In the genomic region with DNA sequence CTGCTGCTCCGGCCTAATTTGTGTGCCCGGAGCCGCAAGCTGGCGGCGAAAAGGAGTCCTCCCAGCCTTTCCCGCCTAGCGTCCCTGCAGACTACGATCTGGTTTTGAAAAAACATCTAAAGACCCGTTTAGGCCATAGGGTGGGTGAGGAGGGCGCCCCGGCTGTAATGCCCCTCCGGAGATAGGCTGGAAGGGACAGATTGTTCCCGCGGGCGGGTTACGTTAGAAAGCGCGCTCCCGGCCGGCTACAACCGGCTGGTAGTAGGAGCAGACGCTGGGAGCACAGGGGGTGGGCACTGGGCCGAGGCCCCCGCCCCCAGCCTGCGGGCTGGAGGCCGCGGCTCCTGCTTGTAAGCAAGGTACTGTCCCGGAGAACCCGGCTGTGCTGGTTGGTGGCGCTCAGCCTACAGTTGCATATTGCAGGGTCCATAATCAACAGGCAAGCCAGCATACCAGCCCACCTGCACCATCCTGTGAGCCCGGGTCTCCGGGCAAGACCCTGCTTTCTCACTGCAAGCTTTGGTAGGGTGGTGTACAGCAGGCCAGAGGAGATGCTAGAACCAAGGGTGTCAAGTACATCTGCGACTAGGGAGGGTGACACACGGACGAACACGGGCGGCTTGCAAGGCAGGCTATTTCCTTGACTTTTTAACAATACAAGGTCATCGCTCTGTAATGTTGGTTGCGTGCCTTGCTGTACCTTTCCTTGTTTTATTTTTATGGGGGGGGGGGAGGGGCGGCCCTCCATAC, we compare ENCODE assay signal across 8 mouse cellular contexts. TPM values are rescaled to one million over a fixed set of nuclear protein-coding genes. Genes with fewer than 3 reads are reported as not detected.
DNase-seq lines count a peak whose midpoint lies in the region; ATAC-seq lines count a peak whose summit lies in the region.

A gene (minus strand): TSS at position 197 of the 750 bp plus-strand sequence.

- peaks cover 13% of the 10 kb centered on the region for H3K4me1 ChIP-seq in intestine, embryonic 15.5 days (replicated peaks)

- intact Hi-C loops in left cerebral cortex, postnatal 4 days (cut with DNase I), result no loop called here

- ATAC-seq in intestine, embryonic 15.5 days, result peak; percentile 80
- ATAC-seq in megakaryocyte-erythroid progenitor cell, adult 5-6 weeks (replicated peaks; ENCODE audit: low FRiP score, low TSS enrichment, poor library complexity, severe bottlenecking), result peak; percentile 58

- peaks cover 33% of the 10 kb centered on the region for H3K27me3 ChIP-seq in intestine, embryonic 15.5 days (replicated peaks)

- DNase-seq in thymus, postnatal 10 days (ENCODE audit: low spot score in 2 of 2), result peak; percentile 17 to 21
- DNase-seq in thymus, postnatal 0 days (ENCODE audit: low spot score), result no peak
- peak; percentile 63 for DNase-seq in embryo, embryonic 9.5 days (ENCODE audit: extremely low spot score)
- DNase-seq in gastrocnemius, postnatal 4 days (ENCODE audit: low spot score in 2 of 2), result peak; percentile 28 to 62
- DNase-seq in left cerebral cortex, postnatal 4 days, result peak; percentile 94
- peak; percentile 54 for DNase-seq in right cerebral cortex, postnatal 14 days

- H3K9me3 ChIP-seq in intestine, embryonic 15.5 days, result no peaks in the 10 kb centered on the region

- WGBS in intestine, embryonic 15.5 days, result 2% methylated on average over 40 of the region's 40 CpGs

- H3K36me3 ChIP-seq in intestine, embryonic 15.5 days, result no peaks in the 10 kb centered on the region

- H3K4me2 ChIP-seq in intestine, embryonic 15.5 days (replicated peaks), result peak within 1 kb of the TSS; percentile 100

- H3K27ac ChIP-seq in intestine, embryonic 15.5 days, result no peak within 1 kb of the TSS

- H3K4me3 ChIP-seq in intestine, embryonic 15.5 days (replicated peaks), result peak within 1 kb of the TSS; percentile 61

- peak within 1 kb of the TSS; percentile 54 for H3K9ac ChIP-seq in intestine, embryonic 15.5 days

RNA-seq across cellular contexts. Expression of the gene that starts here (rescaled TPM):
- polyA plus RNA-seq in thymus, postnatal 0 days (2015; fragmentation: Nextera tagmentation; extraction: Ambion mirVana), result 0.29 and 0.31 TPM in 2 replicates
- total RNA-seq in gastrocnemius, postnatal 4 days (2021), result 10 to 100 TPM; 92.3 to 97.7 TPM
- 1.3 and 2.0 TPM in 2 replicates for polyA plus RNA-seq in intestine, embryonic 15.5 days (2015; fragmentation: Nextera tagmentation; extraction: Ambion mirVana)
- 10 to 100 TPM; 35.4 to 39.8 TPM for total RNA-seq in left cerebral cortex, postnatal 4 days (2021)
- total RNA-seq in megakaryocyte-erythroid progenitor cell, adult 5-6 weeks (2014; fragmentation: Nextera tagmentation), result 40.8 and 44.0 TPM in 2 replicates
- total RNA-seq in megakaryocyte-erythroid progenitor cell, adult 5-6 weeks (2017), result 25.2 and 45.2 TPM in 2 replicates
